Mouse (Mus musculus) limb, embryonic 14.5 days (tissue): ENCODE results near the gene Phkg1. TPM values are rescaled to one million over a fixed set of nuclear protein-coding genes. Genes with fewer than 3 reads are reported as not detected.

Source experiments
- ATAC-seq: fragments of 200-750 bp; cut with Nextera tagmentation; 2 replicates; pipeline ENCODE4 v1.8.0; 2017; ENCODE audit warnings: low read depth, moderate number of reproducible peaks, moderate TSS enrichment; ENCODE audit not compliant: low FRiP score
- DNase-seq: peaks from one replicate; pipeline ENCODE4 v3.0.0-alpha.2; 2015; ENCODE audit warnings: low spot score
- H3K27ac ChIP-seq: fragments of 300-500 bp; sonication (generic); replicated peaks from 2 replicates; pipeline ENCODE4 v1.5.1; 2014; ENCODE audit warnings: low read depth, mild to moderate bottlenecking, low read length, moderate library complexity, mixed read lengths
- H3K27me3 ChIP-seq: fragments of 300-500 bp; sonication (generic); 2 replicates; pipeline ENCODE4 v1.6.1; 2014; ENCODE audit warnings: low read length, mixed read lengths; ENCODE audit not compliant: control insufficient read depth, insufficient read depth
- H3K36me3 ChIP-seq: fragments of 300-500 bp; sonication (generic); 2 replicates; pipeline ENCODE4 v1.6.1; 2014; ENCODE audit warnings: mild to moderate bottlenecking, low read length, moderate library complexity, mixed read lengths; ENCODE audit not compliant: control insufficient read depth, insufficient read depth
- H3K4me1 ChIP-seq: fragments of 300-500 bp; sonication (generic); 2 replicates; pipeline ENCODE4 v1.6.1; 2014; ENCODE audit warnings: antibody characterized with exemption, low read length, mixed read lengths; ENCODE audit not compliant: control insufficient read depth, insufficient read depth
- H3K4me2 ChIP-seq: fragments of 300-500 bp; sonication (generic); replicated peaks from 2 replicates; pipeline ENCODE4 v1.6.1; 2014; ENCODE audit warnings: low read depth, mild to moderate bottlenecking, low read length, moderate library complexity; ENCODE audit not compliant: severe bottlenecking
- H3K4me3 ChIP-seq: fragments of 300-500 bp; sonication (generic); replicated peaks from 2 replicates; pipeline ENCODE4 v1.5.1; 2014; ENCODE audit warnings: low read length
- H3K9ac ChIP-seq: fragments of 300-500 bp; sonication (generic); 2 replicates; pipeline ENCODE4 v1.6.1; 2014; ENCODE audit warnings: mild to moderate bottlenecking, low read depth, low read length, moderate library complexity; ENCODE audit not compliant: severe bottlenecking
- H3K9me3 ChIP-seq: fragments of 300-500 bp; sonication (generic); 2 replicates; pipeline ENCODE4 v1.6.1; 2016; ENCODE audit warnings: low read length; ENCODE audit not compliant: control insufficient read depth
- POLR2A ChIP-seq: fragments of 200-500 bp; IDR thresholded peaks from 2 replicates; pipeline ENCODE4 v1.8.0; 2012; ENCODE audit warnings: inconsistent platforms, mild to moderate bottlenecking, moderate library complexity, borderline replicate concordance; ENCODE audit not compliant: insufficient read depth, insufficient read length; ENCODE audit errors: extremely low read depth
- WGBS: fragments of 180-500 bp; shearing (Covaris S2); extraction: QIAGEN DNeasy Blood & Tissue Kit; methylation state at CpG from one replicate; pipeline ENCODE4 v1.1.7; 2014; 5-methylcytosine and 5-hydroxymethylcytosine counted together
- polyA plus RNA-seq, 2 experiments: library from polyadenylated mRNA; depleted of rRNA in 1 of 2; stranded (reverse) in 1 of 2; unstranded in 1 of 2; fragments of >200 nt; fragmentation: Nextera tagmentation in 1 of 2; extraction: Ambion mirVana in 1 of 2; gene quantifications; 2 replicates each; pipeline versions ENCODE4 v1.2.1 to v1.2.3; 2012 to 2014

The Phkg1 gene
- polyA plus RNA-seq, 2 experiments, result 0.21 to 0.40 TPM

- Histone ChIP-seq H3K36me3 (no peaks in the 10 kb centered on the region), H3K9ac (no peak overlapping the region), H3K9me3 (no peaks in the 10 kb centered on the region), H3K27me3 (no peaks in the 10 kb centered on the region), H3K4me2 (no peak overlapping the region), H3K4me3 (no peak overlapping the region), H3K4me1 (no peaks in the 10 kb centered on the region), H3K27ac (no peak overlapping the region)
- DNase-seq, result no peak
- ATAC-seq, result no peak
- WGBS, result 88% methylated on average over 19 of the region's 19 CpGs
- TF ChIP-seq POLR2A, result no peak
Observed at GRCm38 (mm10) chr5:129869238-129869995, 28.9 kb downstream of the Phkg1 start.

- ATAC-seq, result no peak
- 84% methylated on average over 12 of the region's 12 CpGs for WGBS
- no peak for DNase-seq
- no peak for TF ChIP-seq POLR2A
- peaks cover 14% of the 10 kb centered on the region for H3K36me3 ChIP-seq
- no peaks in the 10 kb centered on the region for H3K4me1 ChIP-seq
- no peak overlapping the region for H3K9ac ChIP-seq
- H3K4me2 ChIP-seq, result no peak overlapping the region
- H3K9me3 ChIP-seq, result no peaks in the 10 kb centered on the region
- H3K4me3 ChIP-seq, result no peak overlapping the region
- no peaks in the 10 kb centered on the region for H3K27me3 ChIP-seq
- no peak overlapping the region for H3K27ac ChIP-seq
Observed at GRCm38 (mm10) chr5:129865841-129866240, 32.5 kb downstream of the Phkg1 start.

GRCm38 (mm10) chr5:129864467-129864866, 33.9 kb downstream of the Phkg1 start:
- peak; percentile 22 for DNase-seq
- no peak overlapping the region for H3K4me2 ChIP-seq
- TF ChIP-seq POLR2A, result no peak
- H3K27ac ChIP-seq, result no peak overlapping the region
- no peaks in the 10 kb centered on the region for H3K4me1 ChIP-seq
- WGBS, result 10% methylated on average over 18 of the region's 18 CpGs
- H3K4me3 ChIP-seq, result no peak overlapping the region
- H3K27me3 ChIP-seq, result no peaks in the 10 kb centered on the region
- H3K9me3 ChIP-seq, result no peaks in the 10 kb centered on the region
- ATAC-seq, result no peak
- peaks cover 27% of the 10 kb centered on the region for H3K36me3 ChIP-seq
- H3K9ac ChIP-seq, result peak overlapping the region; percentile 40; the same call in 1 of the 2 replicates

GRCm38 (mm10) chr5:129862325-129862724, 36.0 kb downstream of the Phkg1 start:
- H3K27me3 ChIP-seq, result no peaks in the 10 kb centered on the region
- no peak for TF ChIP-seq POLR2A
- peaks cover 45% of the 10 kb centered on the region for H3K36me3 ChIP-seq
- no peak for DNase-seq
- WGBS, result 96% methylated on average over 6 of the region's 6 CpGs
- H3K9me3 ChIP-seq, result no peaks in the 10 kb centered on the region
- H3K4me2 ChIP-seq, result no peak overlapping the region
- no peak overlapping the region for H3K9ac ChIP-seq
- H3K27ac ChIP-seq, result no peak overlapping the region
- H3K4me1 ChIP-seq, result no peaks in the 10 kb centered on the region
- ATAC-seq, result no peak
- no peak overlapping the region for H3K4me3 ChIP-seq

GRCm38 (mm10) chr5:129856414-129856813, 41.9 kb downstream of the Phkg1 start:
- Histone ChIP-seq H3K4me3 (no peak overlapping the region), H3K36me3 (peaks cover 65% of the 10 kb centered on the region), H3K4me2 (no peak overlapping the region), H3K4me1 (no peaks in the 10 kb centered on the region), H3K27ac (no peak overlapping the region), H3K9me3 (no peaks in the 10 kb centered on the region), H3K9ac (no peak overlapping the region), H3K27me3 (no peaks in the 10 kb centered on the region)
- no peak for ATAC-seq
- WGBS, result 86% methylated on average over 5 of the region's 5 CpGs
- TF ChIP-seq POLR2A, result no peak
- no peak for DNase-seq
